ENCODE assay signal across 8 mouse cellular contexts in genomic region chr9:82976219-82976618, GRCm38 (mm10). TPM values are rescaled to one million over a fixed set of nuclear protein-coding genes. Genes with fewer than 3 reads are reported as not detected.
DNase-seq lines count a peak whose midpoint lies in the region; ATAC-seq and TF ChIP-seq lines count a peak whose summit lies in the region.

No protein-coding gene starts in this region.

- TF ChIP-seq CTCF in kidney, adult 2 months (conservative IDR thresholded peaks at IDR 0.05; ENCODE audit: insufficient read depth, insufficient read length, low read depth, low read length), result no peak
- TF ChIP-seq CTCF in bone marrow macrophage, adult 2 months (IDR thresholded peaks at IDR 0.05; ENCODE audit: low read depth, low read length), result no peak
- TF ChIP-seq CTCF in heart, postnatal 0 days (IDR thresholded peaks at IDR 0.05; ENCODE audit: low read depth), result no peak

- no peak for DNase-seq in kidney, adult 2 months
- DNase-seq in kidney, postnatal 10 days, result no peak
- DNase-seq in heart, postnatal 0 days (ENCODE audit: low spot score), result no peak
- no peak for DNase-seq in midbrain, embryonic 11.5 days (ENCODE audit: low spot score, missing footprints)
- no peak for DNase-seq in layer of hippocampus, postnatal 10 days (ENCODE audit: low spot score in 2 of 2)
- no peak for DNase-seq in yolk sac, embryonic 10.5 days (ENCODE audit: low spot score)
- DNase-seq in thymus, postnatal 4 days, result no peak

- TF ChIP-seq POLR2A in kidney, adult 2 months (IDR thresholded peaks at IDR 0.05; ENCODE audit: low read depth, low read length), result no peak
- TF ChIP-seq POLR2A in bone marrow macrophage, adult 2 months (IDR thresholded peaks at IDR 0.05; ENCODE audit: borderline replicate concordance, low read depth, low read length), result no peak

- peak overlapping the region; percentile 84; the same call in 1 of the 2 replicates for H3K27ac ChIP-seq in kidney, adult 2 months (ENCODE audit: insufficient read depth, low read depth, low read length)
- H3K27ac ChIP-seq in bone marrow macrophage, adult 2 months (ENCODE audit: insufficient read depth, low read depth, low read length), result peak overlapping the region; percentile 100
- H3K27ac ChIP-seq in heart, postnatal 0 days (ENCODE audit: low read depth), result peak overlapping the region; percentile 100
- peak overlapping the region; percentile 99 for H3K27ac ChIP-seq in midbrain, embryonic 11.5 days (ENCODE audit: low read depth, low read length)

- no peaks in the 10 kb centered on the region; the same call in 1 of the 2 replicates for H3K4me1 ChIP-seq in kidney, adult 2 months (ENCODE audit: control insufficient read depth, insufficient read depth, low read length)
- H3K4me1 ChIP-seq in bone marrow macrophage, adult 2 months (ENCODE audit: control insufficient read depth, insufficient read depth, low read length), result peaks cover 18% of the 10 kb centered on the region
- peaks cover 12% of the 10 kb centered on the region for H3K4me1 ChIP-seq in heart, postnatal 0 days (ENCODE audit: control insufficient read depth, insufficient read depth)
- H3K4me1 ChIP-seq in midbrain, embryonic 11.5 days (ENCODE audit: control insufficient read depth, insufficient read depth, low read length), result peaks cover 16% of the 10 kb centered on the region

- 3% methylated on average over 9 of the region's 9 CpGs for WGBS in kidney, adult 2 months
- 3% methylated on average over 9 of the region's 9 CpGs for WGBS in heart, postnatal 0 days
- 2% methylated on average over 9 of the region's 9 CpGs for WGBS in midbrain, embryonic 11.5 days

- ATAC-seq in heart, postnatal 0 days (ENCODE audit: insufficient read depth, low read depth), result no peak
- ATAC-seq in midbrain, embryonic 11.5 days (ENCODE audit: low FRiP score), result no peak

- no peaks in the 10 kb centered on the region for H3K27me3 ChIP-seq in kidney, adult 2 months (replicated peaks; ENCODE audit: control insufficient read depth, insufficient read depth, low read length)
- no peaks in the 10 kb centered on the region for H3K27me3 ChIP-seq in heart, postnatal 0 days (ENCODE audit: control insufficient read depth, insufficient read depth, low read length)
- H3K27me3 ChIP-seq in midbrain, embryonic 11.5 days (ENCODE audit: control insufficient read depth, insufficient read depth, low read length), result no peaks in the 10 kb centered on the region

- no peaks in the 10 kb centered on the region for H3K9me3 ChIP-seq in heart, postnatal 0 days (replicated peaks; ENCODE audit: control insufficient read depth, low read length)
- no peaks in the 10 kb centered on the region for H3K9me3 ChIP-seq in midbrain, embryonic 11.5 days (ENCODE audit: control insufficient read depth, low read length)

- peak overlapping the region; percentile 69; the same call in 1 of the 2 replicates for H3K4me3 ChIP-seq in kidney, adult 2 months (ENCODE audit: insufficient read depth, low read depth, low read length)
- peak overlapping the region; percentile 100 for H3K4me3 ChIP-seq in bone marrow macrophage, adult 2 months (ENCODE audit: insufficient read depth, low read length)
- peak overlapping the region; percentile 100 for H3K4me3 ChIP-seq in heart, postnatal 0 days (ENCODE audit: low read depth, low read length)
- H3K4me3 ChIP-seq in midbrain, embryonic 11.5 days (ENCODE audit: low read depth, low read length), result peak overlapping the region; percentile 97

- no peak for TF ChIP-seq EP300 in heart, postnatal 0 days (IDR thresholded peaks at IDR 0.05; ENCODE audit: low read depth)

- no peaks in the 10 kb centered on the region for H3K36me3 ChIP-seq in kidney, adult 2 months (ENCODE audit: control insufficient read depth, insufficient read depth, low read length)
- H3K36me3 ChIP-seq in heart, postnatal 0 days (replicated peaks; ENCODE audit: control insufficient read depth, insufficient read depth, low read length), result no peaks in the 10 kb centered on the region
- no peaks in the 10 kb centered on the region for H3K36me3 ChIP-seq in midbrain, embryonic 11.5 days (ENCODE audit: control insufficient read depth, insufficient read depth, low read length)

- H3K9ac ChIP-seq in heart, postnatal 0 days (replicated peaks; ENCODE audit: low read depth, low read length), result peak overlapping the region; percentile 97
- H3K9ac ChIP-seq in midbrain, embryonic 11.5 days (ENCODE audit: low read length), result peak overlapping the region; percentile 99

- peak overlapping the region; percentile 80 for H3K4me2 ChIP-seq in heart, postnatal 0 days (ENCODE audit: low read depth, low read length)
- H3K4me2 ChIP-seq in midbrain, embryonic 11.5 days, result peak overlapping the region; percentile 66

RNA-seq across cellular contexts. Expression of gene Phip, which starts 0.9 kb away (rescaled TPM):
- polyA plus RNA-seq in kidney, adult 2 months (2012; rRNA removed), result 2.5 and 2.9 TPM in 2 replicates
- 40.3 and 46.6 TPM in 2 replicates for polyA plus RNA-seq in bone marrow macrophage, adult 2 months (2012; ENCODE audit: insufficient read depth, insufficient read length, missing spikeins)
- total RNA-seq in heart, postnatal 0 days (2014; rRNA removed; ENCODE audit: low replicate concordance), result 35.5 and 47.6 TPM in 2 replicates
- polyA plus RNA-seq in heart, postnatal 0 days (2015; fragmentation: Nextera tagmentation; extraction: Ambion mirVana), result 26.6 and 30.2 TPM in 2 replicates
- 136 and 150 TPM in 2 replicates for polyA plus RNA-seq in midbrain, embryonic 11.5 days (2014; fragmentation: Nextera tagmentation; extraction: Ambion mirVana)
- 10 to 100 TPM; 57.0 to 64.1 TPM for total RNA-seq in layer of hippocampus, postnatal 10 days (2021)
